Mouse (Mus musculus) mesoderm, embryonic 11.5 days (tissue): ENCODE results near the gene Ppp1r12c.

Source experiments
- DNase-seq: peaks from one replicate; pipeline ENCODE4 v3.0.0-alpha.2; 2012; ENCODE audit warnings: low read depth, low spot score

Gene Ppp1r12c

GRCm38 (mm10) chr7:4432026-4432425 lies 69.5 kb downstream of the Ppp1r12c start:
- DNase-seq, result no peak

- peak; percentile 79 for DNase-seq
These were observed 69.9 kb downstream of the Ppp1r12c start for GRCm38 (mm10) chr7:4431548-4431947.
